Mouse (Mus musculus) skeletal muscle tissue, adult 2 months (tissue): ENCODE measurements around the gene Lypd4.
A peak's percentile ranks its signal among the peaks of the same experiment; 100 is the strongest.

Source experiments
- DNase-seq: peaks from one replicate; pipeline ENCODE4 v3.0.0-alpha.2; 2012; ENCODE audit warnings: low read depth, low spot score

Lypd4 gene

GRCm38 (mm10) chr7:24889431-24890220 is 19.9 kb upstream of the Lypd4 start:
- no peak for DNase-seq

GRCm38 (mm10) chr7:24887096-24887495 is 17.4 kb upstream of the Lypd4 start:
- no peak for DNase-seq

- no peak for DNase-seq
Measured at GRCm38 (mm10) chr7:24886308-24886633, 16.5 kb upstream of the Lypd4 start.

- DNase-seq: no peak
Measured at GRCm38 (mm10) chr7:24885468-24886307, 15.9 kb upstream of the Lypd4 start.

GRCm38 (mm10) chr7:24884693-24885291 is 15.1 kb upstream of the Lypd4 start:
- DNase-seq: no peak

- peak; percentile 99 for DNase-seq
Measured at GRCm38 (mm10) chr7:24883896-24884692, 14.4 kb upstream of the Lypd4 start, which contains the start of gene Rps19. TSS of gene Rps19 (plus strand) at chr7:24884371.

GRCm38 (mm10) chr7:24882416-24883199 is 12.9 kb upstream of the Lypd4 start:
- DNase-seq: no peak

GRCm38 (mm10) chr7:24879620-24880019 is 9.9 kb upstream of the Lypd4 start:
- no peak for DNase-seq

- DNase-seq: no peak
Measured at GRCm38 (mm10) chr7:24877588-24877987, 7.8 kb upstream of the Lypd4 start.

GRCm38 (mm10) chr7:24869080-24869479 is 661 bp downstream of the Lypd4 start:
- DNase-seq: no peak

GRCm38 (mm10) chr7:24864156-24864555 is 5.6 kb downstream of the Lypd4 start:
- DNase-seq: no peak

- DNase-seq: no peak
Measured at GRCm38 (mm10) chr7:24862853-24863252, 6.9 kb downstream of the Lypd4 start.

- no peak for DNase-seq
Measured at GRCm38 (mm10) chr7:24861913-24862312, 7.8 kb downstream of the Lypd4 start, which contains the start of gene Gm9844. TSS of gene Gm9844 (plus strand) at chr7:24862213.

- no peak for DNase-seq
Measured at GRCm38 (mm10) chr7:24859234-24859633, 10.5 kb downstream of the Lypd4 start.

- no peak for DNase-seq
Measured at GRCm38 (mm10) chr7:24856460-24857120, 13.2 kb downstream of the Lypd4 start.

- DNase-seq: no peak
Measured at GRCm38 (mm10) chr7:24853695-24854094, 16.0 kb downstream of the Lypd4 start.

GRCm38 (mm10) chr7:24853233-24853563 is 16.5 kb downstream of the Lypd4 start:
- no peak for DNase-seq

- DNase-seq: no peak
Measured at GRCm38 (mm10) chr7:24852557-24853232, 17.0 kb downstream of the Lypd4 start.

- no peak for DNase-seq
Measured at GRCm38 (mm10) chr7:24851596-24852325, 18.0 kb downstream of the Lypd4 start.
